Mouse (Mus musculus) stomach, embryonic 16.5 days (tissue): ENCODE measurements at regions not wholly inside any gene's neighbourhood (a gene's known extent, or its start where the extent isn't known, plus 50 kb on each side); places are given as distances from the start of the nearest gene placed in this dataset.
"Not testable (repeated sequence)": the region's sequence is repeated elsewhere in the genome, so short reads cannot be mapped to it uniquely, and the experiment has no call there.

Source experiments
- ATAC-seq: fragments of 200-750 bp; cut with Nextera tagmentation; 2 replicates; pipeline ENCODE4 v1.8.0; 2017; ENCODE audit warnings: moderate number of reproducible peaks, moderate TSS enrichment; ENCODE audit not compliant: insufficient read depth, low FRiP score
- H3K27ac ChIP-seq: fragments of 300-500 bp; sonication (generic); 2 replicates; pipeline ENCODE4 v1.5.1; 2014; ENCODE audit warnings: low read length
- H3K27me3 ChIP-seq: fragments of 300-500 bp; sonication (generic); 2 replicates; pipeline ENCODE4 v1.6.1; 2014; ENCODE audit warnings: low read length, control low read depth, mixed read lengths; ENCODE audit not compliant: control insufficient read depth, insufficient read depth
- H3K36me3 ChIP-seq: fragments of 300-500 bp; sonication (generic); 2 replicates; pipeline ENCODE4 v1.6.1; 2014; ENCODE audit warnings: low read length; ENCODE audit not compliant: control insufficient read depth, insufficient read depth
- H3K4me1 ChIP-seq: fragments of 300-500 bp; sonication (generic); 2 replicates; pipeline ENCODE4 v1.6.1; 2014; ENCODE audit warnings: low read length, control low read depth, mixed read lengths; ENCODE audit not compliant: control insufficient read depth, insufficient read depth
- H3K4me2 ChIP-seq: fragments of 300-500 bp; sonication (generic); 2 replicates; pipeline ENCODE4 v1.6.1; 2014; ENCODE audit warnings: low read depth, low read length, mixed read lengths
- H3K4me3 ChIP-seq: fragments of 300-500 bp; sonication (generic); replicated peaks from 2 replicates; pipeline ENCODE4 v1.5.1; 2014; ENCODE audit warnings: mild to moderate bottlenecking, low read length
- H3K9ac ChIP-seq: fragments of 300-500 bp; sonication (generic); 2 replicates; pipeline ENCODE4 v1.6.1; 2014; ENCODE audit warnings: low read length
- H3K9me3 ChIP-seq: fragments of 300-500 bp; sonication (generic); replicated peaks from 2 replicates; pipeline ENCODE4 v1.6.1; 2016; ENCODE audit warnings: low read length, control low read depth; ENCODE audit not compliant: control insufficient read depth
- WGBS: fragments of 180-500 bp; shearing (Covaris S2); extraction: QIAGEN DNeasy Blood & Tissue Kit; methylation state at CpG from one replicate; pipeline ENCODE4 v1.1.7; 2014; 5-methylcytosine and 5-hydroxymethylcytosine counted together

- Histone ChIP-seq H3K9me3 (no peaks in the 10 kb centered on the region), H3K4me1 (no peaks in the 10 kb centered on the region), H3K9ac (no peak overlapping the region), H3K4me3 (no peak overlapping the region), H3K27me3 (no peaks in the 10 kb centered on the region), H3K36me3 (no peaks in the 10 kb centered on the region), H3K27ac (no peak overlapping the region), H3K4me2 (no peak overlapping the region)
- 36% methylated on average over 6 of the region's 6 CpGs for WGBS
- peak; percentile 25; the same call in 1 of the 2 replicates for ATAC-seq
These were observed 111.3 kb downstream of the Syt10 start for GRCm38 (mm10) chr15:89730320-89730719.

GRCm38 (mm10) chr15:89724356-89724755 is 117.3 kb downstream of the Syt10 start:
- Histone ChIP-seq H3K9ac (no peak overlapping the region), H3K36me3 (no peaks in the 10 kb centered on the region), H3K27me3 (no peaks in the 10 kb centered on the region), H3K27ac (no peak overlapping the region), H3K4me2 (no peak overlapping the region), H3K4me1 (no peaks in the 10 kb centered on the region), H3K9me3 (no peaks in the 10 kb centered on the region), H3K4me3 (no peak overlapping the region)
- ATAC-seq: no peak
- 59% methylated on average over 12 of the region's 12 CpGs for WGBS

DNA sequence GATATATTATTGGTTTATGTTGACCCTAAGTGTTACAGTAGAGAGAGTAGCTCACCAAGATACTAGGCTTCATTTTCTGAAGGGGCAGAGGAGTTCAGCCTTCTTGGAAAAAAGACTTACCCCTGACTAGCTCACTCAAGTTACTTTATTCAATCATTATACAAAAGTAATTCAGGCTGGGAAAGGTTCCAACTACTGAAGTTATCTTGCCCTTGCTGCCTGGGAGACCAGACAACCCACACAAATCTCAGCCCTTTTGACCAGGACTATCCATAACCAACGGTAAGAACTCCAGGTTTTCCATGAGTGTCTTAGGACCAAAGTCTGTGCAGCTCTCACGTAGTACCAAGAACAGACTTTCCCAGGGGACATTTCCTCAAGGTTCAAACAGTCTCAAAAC is 105.5 kb upstream of the Rabl2 start:
- H3K27me3 ChIP-seq: no peaks in the 10 kb centered on the region
- 61% methylated on average over 2 of the region's 2 CpGs for WGBS
- H3K4me3 ChIP-seq: no peak overlapping the region
- H3K4me2 ChIP-seq: no peak overlapping the region
- H3K36me3 ChIP-seq: no peaks in the 10 kb centered on the region
- no peak for ATAC-seq
- no peaks in the 10 kb centered on the region; the same call in 1 of the 2 replicates for H3K9me3 ChIP-seq
- H3K4me1 ChIP-seq: no peaks in the 10 kb centered on the region
- H3K27ac ChIP-seq: no peak overlapping the region
- H3K9ac ChIP-seq: no peak overlapping the region

DNA sequence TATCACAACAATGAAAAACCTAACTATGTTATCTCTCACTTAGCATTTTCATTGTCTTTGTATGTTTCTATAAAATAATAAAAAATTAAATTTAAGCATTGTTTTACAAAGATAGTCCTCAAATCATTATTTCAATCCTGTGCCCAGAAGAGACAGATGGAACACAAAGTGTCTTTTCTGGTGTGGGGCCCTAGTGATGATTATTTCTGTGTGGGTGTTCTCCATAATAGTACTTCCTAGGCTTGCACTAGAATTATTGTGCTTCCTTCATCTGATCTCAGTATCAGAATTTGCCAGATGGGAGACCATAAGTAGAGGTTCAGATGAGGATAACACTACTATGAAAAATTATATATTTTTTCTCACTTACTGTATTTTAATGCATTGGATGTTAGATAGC is 84.6 kb upstream of the Rabl2 start:
- no peak overlapping the region for H3K9ac ChIP-seq
- no peaks in the 10 kb centered on the region for H3K9me3 ChIP-seq
- H3K36me3 ChIP-seq: no peaks in the 10 kb centered on the region
- H3K27me3 ChIP-seq: no peaks in the 10 kb centered on the region
- H3K27ac ChIP-seq: no peak overlapping the region
- no peak for ATAC-seq
- H3K4me2 ChIP-seq: no peak overlapping the region
- no peak overlapping the region for H3K4me3 ChIP-seq
- no peaks in the 10 kb centered on the region for H3K4me1 ChIP-seq

DNA sequence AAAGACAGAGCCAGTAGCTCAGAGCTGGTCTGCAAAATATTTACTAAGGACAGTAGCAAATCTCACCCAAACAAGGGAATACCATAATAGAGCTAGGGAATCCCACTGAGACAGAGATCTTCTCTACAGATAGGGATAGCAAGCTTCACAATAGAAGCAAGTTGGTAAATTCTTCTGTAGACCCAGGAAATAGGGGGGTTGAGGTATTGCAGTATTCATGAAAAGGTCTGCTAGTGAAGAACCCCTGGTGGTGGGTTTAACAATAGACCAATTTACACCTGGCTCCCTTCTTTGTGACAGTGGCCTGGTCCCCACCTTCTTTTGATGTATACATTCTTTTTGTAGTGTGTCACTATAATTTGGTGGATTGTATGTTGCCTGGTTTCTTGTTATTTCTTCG is 64.8 kb upstream of the Rabl2 start:
- H3K9ac ChIP-seq, ATAC-seq, H3K4me2 ChIP-seq, H3K27me3 ChIP-seq, H3K27ac ChIP-seq, H3K9me3 ChIP-seq, H3K4me3 ChIP-seq, H3K4me1 ChIP-seq, H3K36me3 ChIP-seq: not testable (repeated sequence)
- 80% methylated on average over 1 of the region's 1 CpGs for WGBS
